Mouse (Mus musculus) mouse embryonic stem cell (cell line): ENCODE results near the gene Selenom.

Experiments
- in situ Hi-C, 2 experiments: fragments of 300-500 bp; cut with MboI; formaldehyde crosslinking; loops; 1 replicate in 1 of 2; 3 replicates in 1 of 2; pipeline ENCODE4 v1.14.3; 2019 to 2020; ENCODE audit warnings: low sequenced_read_pairs in 2 of 2, low pct_unique_long_range_greater_than_20kb in 1 of 2, mixed read lengths in 1 of 2; ENCODE audit not compliant: unreplicated experiment in 1 of 2

The Selenom gene

DNA sequence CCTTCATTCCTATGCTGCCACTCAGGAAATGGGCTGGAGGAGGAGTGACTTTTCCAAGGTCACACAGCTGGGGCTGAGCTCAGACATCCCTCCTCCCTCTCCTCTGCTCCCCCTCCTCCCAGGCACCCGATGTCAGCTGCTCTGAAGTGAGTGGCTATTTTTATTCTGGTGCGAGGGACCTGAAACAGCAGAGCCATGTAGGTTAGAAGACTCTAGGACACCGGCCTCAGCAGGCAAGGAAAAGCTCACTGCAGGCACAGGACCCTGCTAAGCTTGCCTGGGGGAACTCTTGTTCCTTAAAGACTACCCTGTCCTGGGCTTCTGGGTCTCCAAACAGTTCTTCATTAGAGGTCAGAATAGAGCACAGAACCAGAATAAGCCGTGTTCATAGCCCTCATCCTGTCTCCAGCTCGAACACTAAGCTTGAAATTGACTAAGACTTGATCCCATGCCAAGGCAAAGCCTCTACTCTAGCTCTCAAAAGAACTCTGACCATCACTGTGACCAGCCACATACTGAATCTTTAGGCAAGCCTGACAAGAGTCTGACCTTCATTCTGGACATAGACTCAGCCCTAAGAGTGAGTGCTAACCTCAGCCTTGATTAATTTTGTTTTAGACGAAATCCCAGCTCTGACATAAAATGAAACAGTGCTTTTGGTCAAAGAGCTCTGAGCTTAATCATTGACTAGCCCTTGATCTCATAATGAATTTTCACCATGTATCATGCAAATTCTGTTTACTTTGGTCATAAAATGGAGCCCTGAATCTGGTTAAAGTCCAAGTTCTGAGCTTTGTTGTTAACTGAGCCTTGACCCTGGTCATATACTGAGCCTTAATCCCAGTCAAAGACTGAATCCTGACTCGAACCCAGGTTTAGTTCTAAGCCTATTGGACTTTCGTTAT, 5.1 kb upstream of the Selenom start:
- in situ Hi-C loops, result loop anchor here (5.0 kb wide), 1 partner anchor 37 kb away; no protein-coding TSS in a partner anchor

DNA sequence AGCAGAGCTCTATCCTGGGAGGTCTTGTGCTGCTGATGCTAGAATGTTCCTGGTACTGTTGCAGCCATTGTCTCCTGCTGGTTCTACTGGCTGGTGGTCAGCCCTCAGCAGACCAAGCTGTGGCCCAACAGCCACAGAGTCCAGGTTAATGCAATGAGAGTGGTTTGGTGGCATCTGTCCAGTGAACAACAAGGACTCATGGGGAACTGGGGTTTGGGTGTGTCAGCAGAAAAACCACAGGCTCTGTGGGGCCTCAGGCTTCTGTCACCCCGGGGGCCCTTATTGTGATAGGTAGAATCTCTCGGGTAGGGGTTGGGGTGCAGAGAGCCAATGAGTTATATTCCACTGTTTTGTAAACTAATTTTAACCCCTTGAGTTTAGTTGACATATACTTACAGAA, 4.2 kb upstream of the Selenom start:
- in situ Hi-C loops, result loop anchor here in 1 of 2 experiments (5.0 kb wide), 1 partner anchor 38 kb away; no protein-coding TSS in a partner anchor

DNA sequence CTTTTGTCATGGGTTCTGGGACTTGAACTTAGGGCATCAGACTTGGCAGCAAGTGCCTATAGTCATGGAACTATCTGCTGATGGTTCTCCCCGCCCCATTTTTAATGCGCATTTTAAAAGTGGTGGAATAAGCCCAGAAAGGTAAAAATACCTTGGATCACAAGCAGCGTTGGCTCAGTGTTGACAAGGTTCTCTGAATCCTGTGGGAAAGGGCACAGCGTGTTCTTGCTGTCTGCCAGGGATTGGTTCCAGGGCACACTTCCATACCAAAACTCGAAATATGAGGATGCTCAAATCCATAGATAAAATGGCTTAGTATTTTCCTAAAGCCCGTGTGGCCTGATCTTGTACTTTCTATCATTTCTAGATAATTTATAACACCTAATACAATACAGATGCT, 1.2 kb upstream of the Selenom start:
- in situ Hi-C loops, result loop anchor here in 1 of 2 experiments (5.0 kb wide), 1 partner anchor 41 kb away; no protein-coding TSS in a partner anchor

GRCm38 (mm10) chr11:3515216-3515615, 732 bp downstream of the Selenom start:
- in situ Hi-C loops, result no loop called here

- in situ Hi-C loops, result no loop called here
These were observed 1.2 kb downstream of the Selenom start for GRCm38 (mm10) chr11:3515637-3516036.

DNA sequence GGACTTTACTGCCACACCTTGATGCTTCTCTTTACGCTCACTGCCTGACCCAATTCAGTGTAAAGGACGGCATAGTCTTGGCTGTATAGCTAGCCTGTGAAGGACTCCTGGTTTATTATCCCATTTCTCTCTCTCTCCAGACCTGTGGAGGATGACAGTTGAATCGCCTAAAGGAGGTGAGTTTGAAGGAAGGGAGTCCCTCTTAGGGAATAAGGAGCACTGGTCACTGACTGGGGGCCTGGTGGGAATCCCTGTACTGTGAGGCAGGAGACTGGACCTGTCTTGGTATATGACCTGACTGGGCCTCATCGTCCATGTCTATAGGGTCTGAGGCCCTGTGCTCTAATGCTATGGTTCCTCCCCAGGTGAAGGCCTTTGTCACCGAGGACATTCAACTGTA, 1.6 kb downstream of the Selenom start:
- in situ Hi-C loops, result no loop called here

DNA sequence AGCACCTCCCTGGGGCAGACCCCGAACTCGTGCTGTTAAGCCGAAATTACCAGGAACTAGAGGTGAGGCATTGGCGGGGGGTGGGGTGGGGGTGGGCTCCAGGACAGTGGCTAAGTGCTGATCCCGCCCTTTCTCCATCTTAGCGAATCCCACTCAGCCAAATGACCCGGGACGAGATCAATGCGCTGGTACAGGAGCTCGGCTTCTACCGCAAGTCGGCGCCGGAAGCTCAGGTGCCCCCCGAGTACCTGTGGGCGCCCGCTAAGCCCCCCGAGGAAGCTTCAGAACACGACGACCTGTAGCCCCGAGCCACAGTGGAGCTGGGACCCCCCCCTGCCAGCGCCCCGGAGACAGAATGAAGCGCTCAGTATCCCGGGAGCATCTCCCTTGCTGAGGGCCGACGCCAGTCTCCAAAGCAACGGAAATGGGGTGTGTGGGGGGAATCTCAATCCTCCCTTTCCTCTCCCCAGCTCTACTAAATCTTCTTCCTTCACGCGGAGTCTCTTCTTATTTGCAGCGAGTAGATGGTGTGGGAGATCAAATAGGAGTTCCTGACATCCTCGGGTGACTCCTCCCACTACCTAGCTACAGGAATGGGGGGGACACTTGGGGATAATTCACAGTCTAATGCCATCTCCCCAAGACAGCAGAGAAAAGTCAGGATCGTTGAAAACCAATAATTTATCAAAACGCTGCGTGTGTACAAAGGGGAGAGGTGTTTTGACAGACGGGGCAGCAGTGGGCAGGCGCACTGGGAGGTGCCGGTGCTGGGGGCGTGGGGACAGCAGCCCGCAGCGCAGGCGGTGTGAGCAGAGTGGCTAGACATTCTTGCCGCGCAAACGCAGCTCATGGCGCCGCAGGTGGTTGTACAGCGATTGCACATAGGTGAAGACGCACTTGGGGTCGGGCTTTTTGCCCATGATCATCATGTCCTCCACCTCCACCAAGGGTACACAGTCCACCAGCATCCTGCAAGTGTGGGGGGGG, 2.7 kb downstream of the Selenom start:
- in situ Hi-C loops, result no loop called here

- in situ Hi-C loops, result no loop called here
These were observed 3.6 kb downstream of the Selenom start for GRCm38 (mm10) chr11:3517846-3518732.

GRCm38 (mm10) chr11:3519051-3519726, 4.7 kb downstream of the Selenom start:
- in situ Hi-C loops, result no loop called here

GRCm38 (mm10) chr11:3519756-3520398, 5.4 kb downstream of the Selenom start:
- in situ Hi-C loops, result no loop called here

DNA sequence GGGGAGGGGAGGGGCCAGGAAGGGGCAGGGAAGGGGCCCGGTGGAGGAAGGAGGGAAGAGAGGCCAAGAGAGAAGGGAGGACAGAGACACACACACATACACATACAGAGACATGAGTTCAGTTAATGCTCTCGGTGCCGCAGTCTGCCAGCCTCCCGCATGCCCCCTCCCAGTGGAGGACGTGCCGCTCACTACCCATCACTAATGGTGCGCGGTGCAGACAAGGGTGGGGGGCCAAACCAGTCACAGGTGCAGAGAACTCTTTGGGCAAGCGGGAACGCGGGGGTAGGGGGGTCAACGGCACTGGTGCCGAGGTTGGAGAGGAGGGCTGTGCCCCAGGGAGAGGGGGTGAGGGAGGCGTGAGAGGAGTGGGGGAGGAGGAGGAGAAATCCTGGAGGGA, 6.4 kb downstream of the Selenom start:
- in situ Hi-C loops, result no loop called here

DNA sequence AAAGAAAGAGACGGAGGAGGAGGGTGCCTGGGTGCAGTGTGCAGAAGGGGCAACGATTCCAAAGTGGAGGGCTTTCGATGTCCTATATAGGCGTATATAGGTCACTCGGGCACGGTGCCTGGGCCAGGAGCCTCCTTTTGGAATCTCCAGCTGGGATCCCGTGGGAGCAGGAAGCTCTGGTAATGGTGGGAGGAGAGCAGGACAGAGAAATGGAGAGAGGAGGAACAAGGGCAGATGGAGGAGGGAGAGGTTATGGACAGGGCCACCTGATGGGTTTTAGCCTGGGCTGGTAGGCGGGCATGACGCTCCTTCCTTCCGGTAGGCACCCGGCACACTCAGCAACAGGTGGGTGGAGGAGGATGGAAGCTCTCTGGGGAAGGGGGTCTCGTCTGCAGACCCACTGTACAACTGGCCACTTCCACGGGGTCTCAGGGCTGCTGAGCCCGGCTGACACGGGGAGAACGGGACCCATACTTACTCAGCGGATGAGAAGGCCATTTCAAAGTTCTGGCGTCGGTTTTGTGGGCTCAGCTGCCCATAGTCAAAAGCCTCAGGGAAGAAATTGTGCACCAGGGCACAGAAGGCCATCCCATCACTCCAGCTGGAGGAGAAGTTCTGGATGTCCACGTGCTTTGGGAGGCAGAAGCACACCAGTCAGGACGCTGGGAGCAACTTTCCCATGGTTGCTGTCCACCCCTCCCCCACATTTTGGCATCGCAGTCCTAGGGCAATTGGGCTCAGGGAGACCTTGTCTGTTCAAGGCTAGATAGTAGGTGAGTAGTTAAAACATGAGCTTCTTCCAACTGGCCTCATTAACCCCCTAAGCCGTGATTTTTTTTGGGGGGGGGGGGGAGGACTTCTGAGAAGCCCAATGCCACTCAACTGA, 7.1 kb downstream of the Selenom start:
- in situ Hi-C loops, result no loop called here

DNA sequence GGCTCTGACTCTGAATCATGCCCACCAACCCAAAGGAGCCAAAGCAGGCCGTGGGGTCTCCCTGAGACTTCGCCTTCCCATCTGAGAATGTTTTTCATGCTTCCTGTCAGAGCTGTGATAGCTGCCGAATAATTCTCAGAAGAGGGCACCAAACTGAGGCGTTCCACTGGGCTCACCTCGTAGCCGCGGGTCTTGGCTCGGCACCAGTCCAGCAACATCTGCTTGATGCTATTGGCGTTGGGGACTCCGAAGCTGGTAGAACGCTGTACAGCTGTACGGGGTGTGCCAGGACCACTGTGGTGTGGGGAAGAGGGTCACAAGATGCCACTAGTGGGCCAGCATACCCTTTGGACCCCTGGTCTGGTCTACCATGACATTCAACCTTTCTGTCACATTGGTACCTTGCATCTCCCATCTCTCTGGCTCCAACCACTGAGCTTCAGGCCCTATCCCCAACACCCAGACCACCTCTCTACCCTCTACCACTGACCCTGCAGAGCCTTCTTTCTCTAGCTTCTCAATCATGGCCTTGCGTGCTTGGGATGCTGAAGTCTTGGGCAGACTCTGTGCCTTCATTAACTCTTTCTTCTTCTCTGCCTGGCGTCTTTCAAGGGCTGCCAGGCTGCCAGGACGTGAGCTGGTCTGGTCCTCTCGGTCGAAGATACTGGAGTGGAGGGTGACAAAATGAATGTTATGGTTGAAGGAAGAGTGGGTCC, 8.0 kb downstream of the Selenom start:
- in situ Hi-C loops, result no loop called here

DNA sequence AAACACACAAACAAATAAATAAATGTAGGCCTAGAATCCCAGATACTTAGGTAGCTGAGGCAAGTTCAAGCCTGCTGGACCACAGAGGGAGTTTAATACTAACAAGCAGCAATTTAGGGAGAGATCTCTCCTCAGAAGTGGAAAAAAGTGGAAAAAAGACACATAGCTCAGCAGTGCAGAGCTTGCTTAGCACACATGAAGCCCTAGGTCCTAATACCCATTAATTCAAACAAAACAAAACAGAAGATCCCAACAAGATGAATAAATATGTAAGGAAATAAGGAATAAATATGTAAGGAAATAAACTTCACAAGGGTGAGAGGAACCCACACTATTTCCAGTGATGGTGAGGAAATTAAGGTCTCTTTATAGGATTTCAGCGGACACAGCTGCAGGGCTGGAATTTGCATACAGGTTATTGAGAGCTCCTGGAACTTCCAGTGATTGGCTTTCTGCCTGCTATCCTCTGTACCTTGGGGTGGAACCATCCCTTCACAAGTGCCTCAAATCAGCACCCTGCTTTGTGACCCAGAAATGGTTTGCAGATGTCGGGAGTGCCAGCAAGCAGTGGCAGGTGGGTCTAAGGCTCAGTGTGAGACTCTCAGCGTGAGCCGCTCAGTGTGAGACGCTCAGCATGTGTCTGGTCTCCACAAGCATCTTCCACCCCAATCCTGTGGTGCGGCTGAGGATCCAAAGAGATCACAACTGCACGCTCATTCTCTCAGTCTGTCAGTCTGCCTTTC, 9.5 kb downstream of the Selenom start:
- in situ Hi-C loops, result no loop called here

DNA sequence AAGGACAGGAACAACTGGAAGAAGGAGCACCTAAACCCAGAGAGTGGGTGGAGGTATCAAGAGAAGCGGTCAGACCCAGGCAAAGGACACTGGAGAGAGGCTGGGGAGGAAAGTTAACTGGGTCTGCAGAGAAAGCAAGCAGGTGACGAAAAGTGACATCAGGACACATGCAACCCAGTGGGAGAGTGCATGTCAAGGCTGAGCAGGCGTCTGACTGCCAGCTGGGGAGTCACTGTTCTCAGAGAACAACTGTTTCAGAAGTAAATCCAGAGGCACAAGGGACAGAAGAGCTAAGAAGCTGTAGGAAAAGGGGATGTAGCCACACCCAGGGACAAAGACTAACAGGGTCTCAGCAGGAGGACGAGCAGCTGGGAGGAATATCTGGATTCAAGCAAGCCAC, 11.1 kb downstream of the Selenom start:
- in situ Hi-C loops, result no loop called here
